Mouse (Mus musculus): Measurements from ENCODE around the gene Ghrhr.

Gene Ghrhr

DNA sequence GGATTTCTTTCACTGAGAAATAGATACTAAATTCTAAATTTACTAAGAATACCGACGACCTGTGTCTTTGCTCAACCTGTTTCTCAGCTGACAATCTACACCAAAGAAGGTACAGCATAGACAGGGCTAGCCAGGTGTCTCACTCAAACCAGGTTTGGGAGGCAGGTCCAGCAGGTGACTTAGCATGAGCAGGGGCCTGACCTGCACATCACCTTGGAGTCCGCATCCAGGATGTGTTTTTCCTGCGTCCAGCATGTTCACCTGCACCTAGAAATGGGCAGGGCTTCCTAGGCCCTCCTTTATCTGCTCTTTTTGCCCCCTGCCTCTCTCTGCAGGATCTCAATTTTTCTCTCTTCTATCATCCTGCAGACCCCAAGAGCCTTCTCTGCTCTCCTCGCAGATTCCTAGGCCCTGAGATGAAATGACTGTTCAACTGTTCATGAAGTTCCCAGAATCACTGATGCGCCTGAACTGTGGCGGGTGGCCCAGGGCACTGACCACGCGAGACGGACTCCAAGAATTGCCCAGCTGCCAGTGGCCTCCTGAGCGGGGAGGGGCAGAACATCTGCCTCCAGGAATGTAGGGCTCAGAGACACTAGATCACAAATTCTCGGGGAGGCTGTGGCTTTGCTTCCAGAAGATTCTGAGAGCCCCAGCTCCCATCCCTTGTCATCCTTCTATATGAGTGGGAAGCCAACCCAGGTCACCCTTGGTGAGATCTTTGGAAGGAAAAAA is 22.2 kb upstream of the Ghrhr start:
- DNase-seq (ENCODE audit: low spot score in 2 of 2), result no peak

- no peak for DNase-seq (ENCODE audit: low spot score in 2 of 2)
Measured at GRCm38 (mm10) chr6:55354456-55355117, 21.5 kb upstream of the Ghrhr start.

- no peak for DNase-seq (ENCODE audit: low spot score in 2 of 2)
Measured at GRCm38 (mm10) chr6:55355575-55355974, 20.5 kb upstream of the Ghrhr start.

DNA sequence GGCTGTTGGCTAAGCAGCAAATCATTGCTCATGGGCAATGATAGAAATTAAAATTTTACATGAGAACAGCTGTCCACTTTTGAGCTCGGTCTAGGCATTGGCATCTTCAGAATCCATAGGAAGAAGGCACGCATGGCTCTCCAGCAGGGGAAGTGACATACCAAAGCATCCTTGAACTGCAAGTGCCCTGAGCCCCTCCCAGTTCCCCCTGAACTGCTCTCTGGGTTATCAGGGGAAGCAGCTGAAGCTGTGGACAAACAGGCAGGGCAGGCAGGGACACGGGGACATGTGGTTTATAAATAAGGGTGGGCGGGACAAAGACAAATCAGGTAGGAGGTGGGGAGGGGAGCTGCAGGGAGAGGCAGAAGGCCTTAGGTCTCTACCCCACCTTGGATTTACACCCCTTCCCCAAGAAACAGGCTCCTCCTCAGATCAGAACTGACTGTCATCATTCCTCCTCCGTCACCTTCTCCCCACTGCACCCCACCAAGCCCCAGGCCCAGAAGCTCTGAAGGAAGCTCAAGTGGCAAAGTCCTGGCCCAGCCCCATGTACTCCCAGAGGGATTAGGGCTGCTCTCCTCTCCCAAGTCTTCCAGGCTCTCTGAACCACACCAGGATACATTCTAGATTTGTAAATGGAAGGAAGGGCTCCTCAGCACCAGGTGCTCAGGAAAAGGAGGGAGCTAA is 19.9 kb upstream of the Ghrhr start:
- DNase-seq (ENCODE audit: low spot score in 2 of 2), result peak in 1 of 2 experiments; percentile 66

DNA sequence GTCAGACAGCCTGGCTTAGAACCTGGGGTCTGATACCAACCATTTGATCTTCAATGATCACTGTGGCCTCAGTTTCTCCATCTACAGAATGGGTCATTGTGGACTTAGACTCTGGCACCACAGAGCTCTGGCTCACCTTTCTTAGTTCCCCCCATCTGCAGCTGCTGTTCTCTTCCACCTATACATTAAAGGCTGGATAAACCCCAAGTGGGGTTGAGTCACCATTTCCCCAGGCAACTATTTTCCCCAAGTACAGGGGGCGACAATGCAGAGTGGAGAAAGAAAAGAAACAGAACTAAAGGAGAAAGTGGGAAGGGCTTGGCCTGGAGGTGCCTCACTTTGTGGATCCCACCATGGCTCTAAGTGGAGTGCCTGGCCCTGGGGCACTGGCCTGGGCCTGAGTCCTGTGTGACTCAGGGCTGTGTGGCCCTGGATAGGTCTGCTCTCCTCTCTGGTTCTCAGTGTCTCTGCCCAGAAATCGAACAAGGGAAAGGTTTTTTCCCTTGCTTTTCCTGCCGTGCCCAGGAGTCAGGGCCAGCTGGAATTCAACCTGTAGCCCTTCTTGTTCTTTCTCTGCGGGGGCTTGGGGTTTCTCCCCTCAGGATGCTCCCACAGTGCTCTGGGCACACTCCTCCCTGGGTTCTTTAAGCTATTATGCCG is 19.0 kb upstream of the Ghrhr start:
- DNase-seq (ENCODE audit: low spot score in 2 of 2), result peak; percentile 22 to 65

DNA sequence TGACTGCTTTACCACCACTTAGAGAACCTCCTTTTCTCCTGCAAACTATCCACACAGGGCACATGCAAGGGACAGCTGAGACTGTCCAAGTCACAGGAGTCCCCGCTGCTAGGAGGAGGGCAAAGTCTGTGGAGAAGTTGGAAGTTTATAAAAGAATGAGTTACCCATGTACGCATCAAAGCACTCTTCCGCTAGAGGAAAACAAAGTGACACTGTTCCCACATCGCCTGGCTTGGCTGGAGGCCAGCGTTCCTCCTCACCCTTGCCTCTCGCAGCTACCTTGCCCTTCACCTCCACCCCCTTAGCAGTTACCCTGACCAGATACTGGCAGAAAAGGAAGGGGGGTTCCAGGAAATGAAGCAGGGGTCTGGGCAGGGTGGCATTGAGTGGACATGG is 18.5 kb upstream of the Ghrhr start:
- peak; percentile 65 to 84 for DNase-seq (ENCODE audit: low spot score in 2 of 2)

- DNase-seq (ENCODE audit: low spot score in 2 of 2), result peak in 1 of 2 experiments; percentile 63
Measured at GRCm38 (mm10) chr6:55358731-55359143, 17.4 kb upstream of the Ghrhr start.

- peak in 1 of 2 experiments; percentile 56 for DNase-seq (ENCODE audit: low spot score in 2 of 2)
Measured at GRCm38 (mm10) chr6:55362663-55363062, 13.4 kb upstream of the Ghrhr start.

DNA sequence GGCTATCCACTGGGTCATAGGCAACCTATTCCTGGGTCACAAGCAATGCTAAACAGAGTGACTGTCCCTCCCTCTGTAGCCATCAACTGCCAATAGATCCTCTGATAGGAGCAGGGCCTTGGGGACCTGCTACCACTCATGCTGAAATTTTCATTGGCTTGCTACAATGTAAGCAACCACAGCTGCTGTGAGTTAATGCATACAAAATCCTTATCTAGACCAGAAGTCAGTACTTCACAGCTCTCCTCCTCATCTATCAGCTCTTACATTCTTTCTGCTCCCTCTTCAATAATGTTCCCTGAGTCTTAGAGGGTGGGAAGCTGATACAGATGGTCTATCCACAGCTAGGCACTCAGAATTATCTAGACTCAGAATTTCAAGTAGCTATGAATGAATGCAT is 9.0 kb upstream of the Ghrhr start:
- no peak for DNase-seq (ENCODE audit: low spot score in 2 of 2)

- DNase-seq (ENCODE audit: low spot score in 2 of 2), result no peak
Measured at GRCm38 (mm10) chr6:55370831-55371230, 5.3 kb upstream of the Ghrhr start.

DNA sequence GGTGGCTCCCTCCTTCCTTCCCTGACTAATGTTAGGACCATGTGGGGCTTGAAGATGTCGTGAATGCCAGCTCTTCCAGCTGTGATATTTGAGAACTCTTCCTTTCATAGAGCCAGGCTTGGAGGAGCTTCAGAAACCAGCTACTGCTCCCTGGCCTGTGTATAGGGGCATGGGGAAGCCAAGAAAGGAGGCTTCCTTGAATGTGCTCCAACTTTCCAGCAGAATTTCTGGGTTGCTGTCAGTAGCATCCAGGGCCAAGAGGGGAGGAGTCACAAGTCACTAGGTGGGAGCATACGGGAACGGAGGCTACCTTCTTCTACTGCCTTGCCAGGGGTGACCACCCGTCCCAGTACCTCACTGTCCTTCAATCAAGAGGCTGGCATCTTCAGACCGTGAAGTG is 416 bp downstream of the Ghrhr start:
- DNase-seq (ENCODE audit: low spot score in 2 of 2), result no peak

- DNase-seq (ENCODE audit: low spot score in 2 of 2), result no peak
Measured at GRCm38 (mm10) chr6:55377461-55377860, 1.4 kb downstream of the Ghrhr start.

GRCm38 (mm10) chr6:55379641-55380335 is 3.7 kb downstream of the Ghrhr start:
- peak; percentile 68 to 79 for DNase-seq (ENCODE audit: low spot score in 2 of 2)

GRCm38 (mm10) chr6:55381966-55382365 is 5.9 kb downstream of the Ghrhr start:
- DNase-seq (ENCODE audit: low spot score in 2 of 2), result no peak

DNA sequence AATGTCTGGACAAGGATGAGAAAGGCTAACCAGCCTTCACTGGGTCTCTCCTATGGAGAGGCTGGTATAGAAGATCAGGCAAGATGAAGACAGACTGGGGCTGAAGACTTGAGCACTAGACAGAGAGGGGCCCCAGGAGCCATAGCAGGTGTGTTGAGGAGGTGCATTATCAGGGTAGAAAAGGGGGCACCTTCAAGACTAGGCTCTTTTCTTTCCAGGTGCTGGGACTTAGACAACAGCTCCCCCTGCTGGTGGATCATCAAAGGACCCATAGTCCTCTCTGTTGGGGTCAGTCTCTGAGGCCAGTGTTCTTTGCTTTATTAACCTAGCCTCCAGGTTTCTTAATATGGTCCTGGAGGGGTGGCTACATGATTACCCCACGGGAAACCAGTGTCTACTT is 7.8 kb downstream of the Ghrhr start:
- DNase-seq (ENCODE audit: low spot score in 2 of 2), result peak; percentile 78 to 92

DNA sequence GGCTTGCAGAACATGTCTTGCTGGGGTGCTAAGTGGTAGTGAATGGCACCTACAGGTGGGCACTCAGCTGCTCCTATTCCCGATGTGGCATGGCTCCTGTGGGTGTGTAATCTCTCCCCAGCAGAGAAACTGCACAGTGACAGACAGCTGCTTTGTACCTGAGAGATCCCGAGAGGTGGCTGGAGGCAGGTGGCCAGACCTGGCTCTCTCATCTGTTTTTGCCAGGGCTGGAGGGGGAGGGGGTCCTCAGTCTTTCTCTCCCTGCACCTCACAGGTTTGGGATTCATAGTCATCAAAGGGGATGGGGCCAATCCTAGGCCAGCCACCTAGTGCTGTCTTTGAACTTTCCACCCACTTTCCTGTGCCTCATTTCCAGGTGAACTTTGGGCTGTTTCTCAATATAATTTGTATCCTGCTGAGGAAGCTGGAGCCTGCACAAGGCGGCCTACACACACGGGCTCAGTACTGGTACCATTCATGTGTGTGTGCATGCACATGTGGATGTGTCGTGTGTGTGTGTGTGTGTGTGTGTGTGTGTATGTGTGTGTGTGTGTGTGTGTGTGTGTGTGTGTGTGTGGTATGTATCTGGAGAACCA is 8.4 kb downstream of the Ghrhr start:
- no peak for DNase-seq (ENCODE audit: low spot score in 2 of 2)

GRCm38 (mm10) chr6:55388546-55389169 is 12.6 kb downstream of the Ghrhr start:
- no peak for DNase-seq (ENCODE audit: low spot score in 2 of 2)

DNA sequence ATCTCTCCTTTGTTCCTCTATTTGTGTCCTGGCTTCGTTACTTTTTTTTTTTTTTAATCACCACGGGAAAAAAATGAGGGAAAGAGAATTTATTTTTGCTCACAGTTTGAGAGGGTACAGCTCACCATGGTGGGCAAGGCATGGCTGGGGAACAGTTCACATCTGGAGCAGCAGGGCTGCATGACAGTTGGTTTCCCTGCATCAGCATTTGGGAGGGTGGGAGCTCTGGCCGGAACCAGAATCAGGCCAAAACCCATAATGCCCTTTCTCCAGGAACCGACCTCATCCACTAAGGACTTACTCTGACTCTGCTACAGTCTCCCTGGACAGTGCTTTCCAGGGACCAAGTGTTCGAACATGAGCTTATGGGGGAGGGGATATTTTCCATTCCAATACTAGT is 13.2 kb downstream of the Ghrhr start:
- no peak for DNase-seq (ENCODE audit: low spot score in 2 of 2)

GRCm38 (mm10) chr6:55391814-55392213 is 15.7 kb downstream of the Ghrhr start:
- no peak for DNase-seq (ENCODE audit: low spot score in 2 of 2)

DNA sequence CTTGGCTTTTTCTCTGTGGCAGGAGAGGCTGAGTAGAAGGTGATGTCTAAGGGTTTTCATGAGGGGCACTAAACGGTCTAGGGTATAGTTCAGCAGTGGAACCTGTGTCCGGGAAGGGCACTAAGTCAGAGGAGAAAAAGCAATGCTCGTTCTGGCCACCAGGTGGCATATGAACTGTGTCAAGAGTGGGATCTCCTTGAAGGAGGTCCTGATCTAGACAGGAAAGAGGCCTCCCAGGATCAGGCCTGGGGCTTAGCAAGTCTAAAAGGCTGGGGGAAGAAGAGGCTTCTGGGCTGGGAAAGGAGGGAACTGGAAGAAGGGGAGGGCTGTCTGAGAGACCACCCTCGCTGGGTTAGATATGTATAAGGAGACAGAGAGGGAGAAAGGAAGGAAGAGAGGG is 16.4 kb downstream of the Ghrhr start:
- DNase-seq (ENCODE audit: low spot score in 2 of 2), result peak; percentile 60 to 84

DNA sequence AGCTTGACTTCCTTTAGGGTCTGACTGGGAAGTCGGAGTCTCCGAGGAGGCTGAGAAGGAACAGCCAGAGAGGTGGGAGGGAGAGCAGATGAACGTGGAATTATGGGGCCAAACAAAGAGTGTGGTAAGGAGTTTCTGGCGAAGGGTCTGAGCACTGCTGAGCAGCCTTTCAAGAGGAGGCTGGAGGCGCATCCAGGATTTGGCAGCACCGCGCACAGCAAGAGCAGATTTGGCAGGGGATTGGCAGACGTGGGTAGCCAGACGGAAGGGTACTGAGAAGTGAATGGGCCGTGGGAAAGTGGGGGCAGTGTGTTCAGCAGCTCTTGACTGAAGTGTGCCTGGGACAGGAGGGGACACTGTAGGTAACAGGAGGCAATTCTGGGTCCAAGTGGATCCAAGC is 18.8 kb downstream of the Ghrhr start:
- DNase-seq (ENCODE audit: low spot score in 2 of 2), result no peak
